Mouse (Mus musculus): ENCODE results near the gene Slc44a5.
A peak's percentile ranks its signal among the peaks of the same experiment; 100 is the strongest.

Slc44a5 gene

GRCm38 (mm10) chr3:153973171-153973948 is at the start of gene Slc44a5:
Gene Slc44a5, plus strand, starts transcription at chr3:153973436.
- no peak for DNase-seq (ENCODE audit: low read depth in 1 of 2, low spot score in 2 of 2)

GRCm38 (mm10) chr3:153926333-153926732 is 46.9 kb upstream of the Slc44a5 start:
- no peak for DNase-seq (ENCODE audit: low read depth in 1 of 2, low spot score in 2 of 2)

- DNase-seq (ENCODE audit: low read depth in 1 of 2, low spot score in 2 of 2): no peak
These were observed 43.7 kb upstream of the Slc44a5 start for GRCm38 (mm10) chr3:153929526-153929925.

GRCm38 (mm10) chr3:153932461-153932860 is 40.8 kb upstream of the Slc44a5 start:
- no peak for DNase-seq (ENCODE audit: low read depth in 1 of 2, low spot score in 2 of 2)

GRCm38 (mm10) chr3:153935878-153936277 is 37.4 kb upstream of the Slc44a5 start:
- no peak for DNase-seq (ENCODE audit: low read depth in 1 of 2, low spot score in 2 of 2)

GRCm38 (mm10) chr3:153937116-153937810 is 36.0 kb upstream of the Slc44a5 start:
- DNase-seq (ENCODE audit: low read depth in 1 of 2, low spot score in 2 of 2): no peak

- no peak for DNase-seq (ENCODE audit: low read depth in 1 of 2, low spot score in 2 of 2)
These were observed 33.2 kb upstream of the Slc44a5 start for GRCm38 (mm10) chr3:153940021-153940420.

- DNase-seq (ENCODE audit: low read depth in 1 of 2, low spot score in 2 of 2): no peak
These were observed 32.8 kb upstream of the Slc44a5 start for GRCm38 (mm10) chr3:153940486-153940885.

- DNase-seq (ENCODE audit: low read depth in 1 of 2, low spot score in 2 of 2): no peak
These were observed 31.6 kb upstream of the Slc44a5 start for GRCm38 (mm10) chr3:153941613-153942012.

- DNase-seq (ENCODE audit: low read depth in 1 of 2, low spot score in 2 of 2): no peak
These were observed 30.1 kb upstream of the Slc44a5 start for GRCm38 (mm10) chr3:153943003-153943640.

- DNase-seq (ENCODE audit: low read depth in 1 of 2, low spot score in 2 of 2): peak; percentile 5 to 59
These were observed 29.3 kb upstream of the Slc44a5 start for GRCm38 (mm10) chr3:153943901-153944334.

GRCm38 (mm10) chr3:153944335-153944990 is 28.8 kb upstream of the Slc44a5 start, which contains the start of gene Acadm:
Gene Acadm, minus strand, starts transcription at chr3:153944632.
- peak; percentile 90 to 93 for DNase-seq (ENCODE audit: low read depth in 1 of 2, low spot score in 2 of 2)

GRCm38 (mm10) chr3:153947271-153947670 is 26.0 kb upstream of the Slc44a5 start:
- DNase-seq (ENCODE audit: low read depth in 1 of 2, low spot score in 2 of 2): no peak

GRCm38 (mm10) chr3:153948176-153948575 is 25.1 kb upstream of the Slc44a5 start:
- no peak for DNase-seq (ENCODE audit: low read depth in 1 of 2, low spot score in 2 of 2)

GRCm38 (mm10) chr3:153957916-153958315 is 15.3 kb upstream of the Slc44a5 start:
- DNase-seq (ENCODE audit: low read depth in 1 of 2, low spot score in 2 of 2): no peak

GRCm38 (mm10) chr3:153959035-153959730 is 14.1 kb upstream of the Slc44a5 start:
- DNase-seq (ENCODE audit: low read depth in 1 of 2, low spot score in 2 of 2): no peak

- DNase-seq (ENCODE audit: low read depth in 1 of 2, low spot score in 2 of 2): no peak
These were observed 13.5 kb upstream of the Slc44a5 start for GRCm38 (mm10) chr3:153959731-153960207.

- DNase-seq (ENCODE audit: low read depth in 1 of 2, low spot score in 2 of 2): no peak
These were observed 12.4 kb upstream of the Slc44a5 start for GRCm38 (mm10) chr3:153960884-153961283.

- DNase-seq (ENCODE audit: low read depth in 1 of 2, low spot score in 2 of 2): no peak
These were observed 11.4 kb upstream of the Slc44a5 start for GRCm38 (mm10) chr3:153961632-153962389.

GRCm38 (mm10) chr3:153967447-153967846 is 5.8 kb upstream of the Slc44a5 start:
- DNase-seq (ENCODE audit: low read depth in 1 of 2, low spot score in 2 of 2): no peak
